Comparison of ENCODE assay signal across 8 mouse cellular contexts in the genomic region with DNA sequence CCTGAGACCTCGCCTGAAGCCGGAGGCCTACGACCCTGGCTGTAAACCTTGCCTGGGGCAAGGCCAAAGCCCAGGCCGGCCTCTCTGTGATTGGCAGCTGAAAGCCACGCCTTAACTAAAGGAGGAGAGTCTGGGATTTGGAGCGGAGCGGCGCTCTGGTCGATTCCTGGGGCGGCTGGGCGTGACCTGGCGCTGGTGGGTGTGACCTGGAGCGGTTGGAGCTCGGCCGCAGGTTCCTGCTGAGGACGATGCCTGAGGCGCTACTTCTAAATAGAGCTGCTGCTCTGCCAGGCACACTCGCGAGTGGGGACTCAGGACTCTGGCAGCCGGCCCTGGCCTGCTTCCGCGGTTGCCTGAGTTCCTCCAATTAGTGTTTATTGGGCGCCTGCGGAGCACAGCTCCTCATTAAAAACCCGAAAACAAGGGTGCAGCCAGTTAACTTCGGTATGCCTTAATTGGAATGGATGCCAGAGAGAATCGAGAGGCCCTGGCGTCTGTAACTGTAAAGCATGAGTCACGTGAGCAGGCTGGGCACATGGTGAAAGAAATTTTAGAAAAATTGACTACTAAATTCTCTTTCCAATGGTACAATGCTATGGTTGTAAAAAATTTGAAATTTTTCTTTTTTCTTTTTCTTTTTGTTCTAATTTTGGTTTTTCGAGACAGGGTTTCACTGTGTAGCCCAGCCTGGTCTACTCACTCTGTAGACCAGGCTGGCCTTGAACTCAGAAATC. TPM values are rescaled to one million over a fixed set of nuclear protein-coding genes. Genes with fewer than 3 reads are reported as not detected.
A peak's percentile ranks its signal among the peaks of the same experiment; 100 is the strongest.
DNase-seq lines count a peak whose midpoint lies in the region; ATAC-seq and TF ChIP-seq lines count a peak whose summit lies in the region.

No protein-coding gene starts in this region.

- H3K36me3 ChIP-seq in hindbrain, embryonic 10.5 days: peaks cover 42% of the 10 kb centered on the region
- peaks cover 4% of the 10 kb centered on the region; the same call in 1 of the 2 replicates for H3K36me3 ChIP-seq in lung, embryonic 15.5 days

- peak overlapping the region; percentile 92 for H3K4me2 ChIP-seq in lung, embryonic 15.5 days

- WGBS in hindbrain, embryonic 10.5 days: 4% methylated on average over 30 of the region's 30 CpGs
- 5% methylated on average over 30 of the region's 30 CpGs for WGBS in lung, embryonic 15.5 days
- WGBS in olfactory bulb, adult 2 months: 2% methylated on average over 30 of the region's 30 CpGs

- peak overlapping the region; percentile 94 for H3K4me3 ChIP-seq in hindbrain, embryonic 10.5 days
- H3K4me3 ChIP-seq in lung, embryonic 15.5 days: peak overlapping the region; percentile 90
- peak overlapping the region; percentile 98 for H3K4me3 ChIP-seq in olfactory bulb, adult 2 months (ENCODE audit: insufficient read depth, low read depth, low read length)

- H3K9ac ChIP-seq in lung, embryonic 15.5 days: peak overlapping the region; percentile 89; the same call in 1 of the 2 replicates

- H3K27me3 ChIP-seq in hindbrain, embryonic 10.5 days (ENCODE audit: insufficient read depth, poor library complexity, severe bottlenecking): no peaks in the 10 kb centered on the region
- no peaks in the 10 kb centered on the region for H3K27me3 ChIP-seq in lung, embryonic 15.5 days

- H3K27ac ChIP-seq in hindbrain, embryonic 10.5 days: peak overlapping the region; percentile 99
- H3K27ac ChIP-seq in lung, embryonic 15.5 days: peak overlapping the region; percentile 98
- peak overlapping the region; percentile 71 for H3K27ac ChIP-seq in olfactory bulb, adult 2 months (ENCODE audit: insufficient read depth, low read depth, low read length)

- no peak for TF ChIP-seq CTCF in olfactory bulb, adult 2 months (IDR thresholded peaks at IDR 0.05; ENCODE audit: insufficient read depth, low read depth, low read length)

- ATAC-seq in frontal cortex, adult (ENCODE audit: low TSS enrichment): peak; percentile 51
- peak; percentile 57 for ATAC-seq in lung, embryonic 15.5 days (ENCODE audit: borderline replicate concordance, extremely low read depth, low FRiP score, low TSS enrichment)

- peaks cover 39% of the 10 kb centered on the region for H3K4me1 ChIP-seq in hindbrain, embryonic 10.5 days (replicated peaks)
- H3K4me1 ChIP-seq in lung, embryonic 15.5 days: peaks cover 37% of the 10 kb centered on the region
- H3K4me1 ChIP-seq in olfactory bulb, adult 2 months (ENCODE audit: control insufficient read depth, insufficient read depth, low read length): peaks cover 14% of the 10 kb centered on the region

- DNase-seq in MN1 (ENCODE audit: low spot score): peak; percentile 95
- peak; percentile 77 for DNase-seq in cerebellum, adult 8-10 months
- peak; percentile 88 for DNase-seq in hindbrain, embryonic 10.5 days (ENCODE audit: low spot score)
- DNase-seq in layer of hippocampus, adult 9-10 months (ENCODE audit: low spot score): peak; percentile 68
- peak; percentile 60 to 69 for DNase-seq in thymus, adult 18-20 months

- no peak for TF ChIP-seq POLR2A in olfactory bulb, adult 2 months (IDR thresholded peaks at IDR 0.05; ENCODE audit: insufficient read depth, low read depth, low read length)

- 0 out of 2 replicates have a peak, but pooled peaks cover 6% of the 10 kb centered on the region for H3K9me3 ChIP-seq in hindbrain, embryonic 10.5 days
- H3K9me3 ChIP-seq in lung, embryonic 15.5 days: no peaks in the 10 kb centered on the region

RNA-seq across cellular contexts. Expression of gene Ankrd10, which starts 0.9 kb away (rescaled TPM):
- 92.6 and 108 TPM in 2 replicates for polyA plus RNA-seq in hindbrain, embryonic 10.5 days (2016; fragmentation: Nextera tagmentation; extraction: Ambion mirVana)
- 71.4 and 82.5 TPM in 2 replicates for polyA plus RNA-seq in lung, embryonic 15.5 days (2015; fragmentation: Nextera tagmentation; extraction: Ambion mirVana)
- not detected in 2 replicates for polyA plus RNA-seq in olfactory bulb, adult 2 months (2012; ENCODE audit: insufficient read depth, insufficient read length, low replicate concordance, missing spikeins)

Comparison
In these comparisons a context has a peak if more than half of its experiments do, and no peak if none do; other contexts are left out.
1. Peak in every context shown above with its lines: DNase-seq, ATAC-seq, H3K4me3 ChIP-seq and H3K27ac ChIP-seq.